Mouse (Mus musculus) R1 (cell line): ENCODE results near the gene Galr3.
"Not testable (repeated sequence)": the region's sequence is repeated elsewhere in the genome, so short reads cannot be mapped to it uniquely, and the experiment has no call there.

ENCODE experiments used
- DNase-seq: peaks from one replicate; pipeline ENCODE4 v3.0.0-alpha.2; 2018; ENCODE audit warnings: low read depth, low spot score

The Galr3 gene

GRCm38 (mm10) chr15:79041585-79041984 is at the start of gene Galr3:
Gene Galr3, plus strand, starts transcription at chr15:79041885.
- DNase-seq = no peak

- peak; percentile 56 for DNase-seq
Observed at GRCm38 (mm10) chr15:78992235-78992634, 49.5 kb upstream of the Galr3 start.

GRCm38 (mm10) chr15:78992925-78993324 is 48.8 kb upstream of the Galr3 start:
- peak; percentile 67 for DNase-seq

- no peak for DNase-seq
Observed at GRCm38 (mm10) chr15:78995916-78996315, 45.8 kb upstream of the Galr3 start.

GRCm38 (mm10) chr15:78996663-78997062 is 45.0 kb upstream of the Galr3 start:
- no peak for DNase-seq

- no peak for DNase-seq
Observed at GRCm38 (mm10) chr15:78998348-78998747, 43.3 kb upstream of the Galr3 start.

- no peak for DNase-seq
Observed at GRCm38 (mm10) chr15:78999586-78999985, 42.1 kb upstream of the Galr3 start.

GRCm38 (mm10) chr15:79000357-79000791 is 41.3 kb upstream of the Galr3 start:
- no peak for DNase-seq

- no peak for DNase-seq
Observed at GRCm38 (mm10) chr15:79001559-79001958, 40.1 kb upstream of the Galr3 start.

GRCm38 (mm10) chr15:79002036-79002435 is 39.6 kb upstream of the Galr3 start:
- DNase-seq = peak; percentile 51

- DNase-seq = no peak
Observed at GRCm38 (mm10) chr15:79003079-79003478, 38.6 kb upstream of the Galr3 start.

- no peak for DNase-seq
Observed at GRCm38 (mm10) chr15:79005581-79005980, 36.1 kb upstream of the Galr3 start.

GRCm38 (mm10) chr15:79006638-79007037 is 35.0 kb upstream of the Galr3 start:
- DNase-seq = peak; percentile 90

GRCm38 (mm10) chr15:79007059-79007458 is 34.6 kb upstream of the Galr3 start:
- no peak for DNase-seq

- not testable (repeated sequence) for DNase-seq
Observed at GRCm38 (mm10) chr15:79007836-79008235, 33.8 kb upstream of the Galr3 start.

GRCm38 (mm10) chr15:79009734-79010133 is 32.0 kb upstream of the Galr3 start:
- no peak for DNase-seq

- DNase-seq = no peak
Observed at GRCm38 (mm10) chr15:79011550-79011949, 30.1 kb upstream of the Galr3 start.

- no peak for DNase-seq
Observed at GRCm38 (mm10) chr15:79013382-79013781, 28.3 kb upstream of the Galr3 start.

- peak; percentile 37 for DNase-seq
Observed at GRCm38 (mm10) chr15:79018191-79018590, 23.5 kb upstream of the Galr3 start.

GRCm38 (mm10) chr15:79018886-79019285 is 22.8 kb upstream of the Galr3 start:
- DNase-seq = peak; percentile 45

- DNase-seq = no peak
Observed at GRCm38 (mm10) chr15:79022671-79023230, 18.9 kb upstream of the Galr3 start.

- no peak for DNase-seq
Observed at GRCm38 (mm10) chr15:79023366-79023765, 18.3 kb upstream of the Galr3 start.

GRCm38 (mm10) chr15:79025687-79026308 is 15.9 kb upstream of the Galr3 start:
- peak; percentile 47 for DNase-seq
